Mouse (Mus musculus) forebrain, embryonic 14.5 days (tissue): ENCODE measurements around the gene Cyp2j8. TPM values are rescaled to one million over a fixed set of nuclear protein-coding genes. Genes with fewer than 3 reads are reported as not detected.

ENCODE experiments used
- polyA plus RNA-seq: library from polyadenylated mRNA; unstranded; fragments of >200 nt; fragmentation: Nextera tagmentation; extraction: Ambion mirVana; gene quantifications from 2 replicates; pipeline ENCODE4 v1.2.1, GENCODE M21; 2014

Gene Cyp2j8
- polyA plus RNA-seq, 1 experiment from 2014 or later, result not detected

Other genes with a start within 250 kb of the Cyp2j8 start
- not detected in 2 replicates for gene Cyp2j11, start 158.7 kb downstream of the Cyp2j8 start, polyA plus RNA-seq
- gene Cyp2j6, start 46.3 kb upstream of the Cyp2j8 start, polyA plus RNA-seq, result 4.3 and 4.8 TPM in 2 replicates
- gene Cyp2j9, start 84.2 kb upstream of the Cyp2j8 start, polyA plus RNA-seq, result 3.0 and 3.4 TPM in 2 replicates
- gene Cyp2j5, start 156.8 kb upstream of the Cyp2j8 start, polyA plus RNA-seq, result not detected in 2 replicates